Mouse (Mus musculus) Muller cell, postnatal 12 days (primary cell): Measurements from ENCODE around the gene Npy2r.

Experiments
- DNase-seq: peaks from one replicate; pipeline ENCODE4 v3.0.0-alpha.2; 2015; ENCODE audit errors: inconsistent ontology term

The Npy2r gene

GRCm38 (mm10) chr3:82547908-82548721 is at the start of gene Npy2r:
Npy2r (minus strand) TSS chr3:82548084.
- peak; percentile 36 for DNase-seq

GRCm38 (mm10) chr3:82557786-82558185 is 9.9 kb upstream of the Npy2r start:
- peak; percentile 49 for DNase-seq

GRCm38 (mm10) chr3:82556311-82556828 is 8.5 kb upstream of the Npy2r start:
- peak; percentile 62 for DNase-seq

- DNase-seq = no peak
Measured at GRCm38 (mm10) chr3:82549932-82550331, 2.0 kb upstream of the Npy2r start.

DNA sequence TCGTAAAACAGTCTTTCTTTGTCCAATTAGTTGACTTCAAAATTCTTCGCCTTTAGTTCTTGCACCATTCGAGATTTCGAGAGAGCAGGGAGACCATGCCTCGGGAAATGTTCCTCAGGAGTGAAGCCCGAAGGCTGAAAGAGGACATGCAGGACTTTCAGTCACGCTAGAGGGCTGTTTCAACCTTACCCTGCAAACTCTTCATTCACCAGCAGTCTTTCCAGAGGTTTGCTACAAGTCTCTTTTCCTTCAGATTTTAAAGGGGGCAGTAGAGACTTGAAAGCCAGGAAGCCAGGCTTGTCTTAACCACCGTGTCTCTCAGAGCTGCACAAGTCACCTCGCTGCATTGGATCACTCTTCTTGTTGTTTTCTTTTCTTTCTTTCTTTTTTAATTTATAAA is 869 bp upstream of the Npy2r start:
- DNase-seq = peak; percentile 27

DNA sequence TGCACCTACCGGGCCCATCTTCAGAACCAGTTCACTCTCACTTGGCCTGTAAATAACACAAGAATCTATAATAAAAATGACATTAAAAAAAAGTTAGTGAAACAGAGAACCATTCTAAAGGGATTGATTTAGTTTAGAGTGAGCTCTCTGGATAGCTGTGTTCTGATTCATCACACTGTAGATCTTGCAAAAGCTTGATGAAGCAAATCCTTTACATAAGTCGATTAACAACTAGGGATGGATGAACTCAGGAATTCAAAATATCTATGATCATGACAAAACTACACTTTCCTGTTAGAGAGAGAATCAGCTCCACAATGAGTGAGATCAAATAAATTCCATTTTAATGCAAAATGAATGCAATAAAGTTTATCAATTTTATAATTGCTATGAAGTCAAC is 6.4 kb downstream of the Npy2r start:
- DNase-seq = no peak

DNA sequence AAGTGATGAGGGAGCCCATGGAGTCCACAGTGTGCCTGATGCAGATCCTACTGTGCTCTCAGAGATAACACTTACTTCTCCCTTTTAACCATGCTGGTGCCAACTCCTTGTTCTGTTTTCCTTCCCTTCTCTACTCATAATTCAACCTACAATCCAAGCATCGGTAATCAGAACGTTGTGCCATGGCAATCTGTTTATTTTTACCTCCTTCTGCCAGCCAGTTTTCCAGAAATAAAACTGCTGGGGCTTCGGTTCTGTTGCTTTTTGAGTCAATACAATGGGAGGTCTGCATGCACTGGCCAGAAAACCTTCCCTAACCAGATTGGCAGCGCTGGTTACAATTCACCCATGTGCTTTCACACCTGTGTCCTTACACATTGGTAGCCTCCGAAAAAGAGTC is 7.9 kb downstream of the Npy2r start:
- no peak for DNase-seq

GRCm38 (mm10) chr3:82524792-82525191 is 23.1 kb downstream of the Npy2r start:
- no peak for DNase-seq

- peak; percentile 36 for DNase-seq
Measured at GRCm38 (mm10) chr3:82498006-82498405, 49.9 kb downstream of the Npy2r start.
